Mouse (Mus musculus) embryonic facial prominence, embryonic 14.5 days (tissue): ENCODE measurements at regions not wholly inside any gene's neighbourhood (a gene's known extent, or its start where the extent isn't known, plus 50 kb on each side); places are given as distances from the start of the nearest gene placed in this dataset.

Experiments
- ATAC-seq: fragments of 200-750 bp; cut with Nextera tagmentation; 2 replicates; pipeline ENCODE4 v1.8.0; 2017; ENCODE audit warnings: low read depth, moderate number of reproducible peaks, moderate TSS enrichment
- DNase-seq: peaks from one replicate; pipeline ENCODE4 v3.0.0-alpha.2; 2015; ENCODE audit warnings: low spot score
- H3K27ac ChIP-seq: fragments of 300-500 bp; sonication (generic); replicated peaks from 2 replicates; pipeline ENCODE4 v1.5.1; 2014; ENCODE audit warnings: low read depth, mild to moderate bottlenecking, low read length, moderate library complexity
- H3K27me3 ChIP-seq: fragments of 300-500 bp; sonication (generic); replicated peaks from 2 replicates; pipeline ENCODE4 v1.6.1; 2014; ENCODE audit warnings: low read length; ENCODE audit not compliant: control insufficient read depth, insufficient read depth
- H3K36me3 ChIP-seq: fragments of 300-500 bp; sonication (generic); 2 replicates; pipeline ENCODE4 v1.6.1; 2014; ENCODE audit warnings: low read length, mixed read lengths; ENCODE audit not compliant: control insufficient read depth, insufficient read depth
- H3K4me1 ChIP-seq: fragments of 300-500 bp; sonication (generic); 2 replicates; pipeline ENCODE4 v1.6.1; 2014; ENCODE audit warnings: antibody characterized with exemption, low read length; ENCODE audit not compliant: control insufficient read depth, insufficient read depth
- H3K4me2 ChIP-seq: fragments of 300-500 bp; sonication (generic); 2 replicates; pipeline ENCODE4 v1.6.1; 2014; ENCODE audit warnings: low read depth, mild to moderate bottlenecking, low read length, moderate library complexity, mixed read lengths
- H3K4me3 ChIP-seq: fragments of 300-500 bp; sonication (generic); 2 replicates; pipeline ENCODE4 v1.5.1; 2014; ENCODE audit warnings: low read depth, mild to moderate bottlenecking, low read length
- H3K9ac ChIP-seq: fragments of 300-500 bp; sonication (generic); 2 replicates; pipeline ENCODE4 v1.6.1; 2014; ENCODE audit warnings: low read depth, mild to moderate bottlenecking, low read length, moderate library complexity, mixed read lengths
- H3K9me3 ChIP-seq: fragments of 300-500 bp; sonication (generic); 2 replicates; pipeline ENCODE4 v1.6.1; 2016; ENCODE audit warnings: low read length; ENCODE audit not compliant: control insufficient read depth
- whole genome bisulfite sequencing: fragments of 180-500 bp; shearing (Covaris S2); extraction: QIAGEN DNeasy Blood & Tissue Kit; methylation state at CpG from one replicate; pipeline ENCODE4 v1.1.7; 2014; 5-methylcytosine and 5-hydroxymethylcytosine counted together

DNA sequence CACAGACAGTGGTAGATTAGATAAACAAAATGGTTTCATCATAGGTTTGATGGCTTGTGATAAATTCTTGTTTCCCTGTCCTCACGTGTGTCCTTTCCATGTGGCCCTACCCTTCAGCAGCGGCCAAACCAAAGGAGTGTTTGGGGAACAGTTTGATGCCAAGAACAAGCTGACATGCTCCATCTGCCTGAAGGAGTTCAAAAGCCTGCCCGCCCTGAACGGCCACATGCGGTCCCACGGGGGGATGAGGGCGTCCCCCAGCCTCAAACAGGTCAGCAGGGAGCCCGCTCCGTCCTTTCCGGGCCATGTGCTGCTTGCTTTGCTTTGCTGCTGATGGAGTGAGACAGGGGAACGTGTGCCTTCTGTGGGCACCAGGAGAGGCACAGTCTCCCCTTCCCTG lies 51.0 kb upstream of the Mrps10 start:
- no peak overlapping the region for H3K4me2 ChIP-seq
- ATAC-seq (no peak), DNase-seq (no peak)
- 83% methylated on average over 11 of the region's 11 CpGs for WGBS
- no peaks in the 10 kb centered on the region for H3K27me3 ChIP-seq
- no peak overlapping the region for H3K4me3 ChIP-seq
- H3K36me3 ChIP-seq, result peaks cover 69% of the 10 kb centered on the region
- no peak overlapping the region for H3K9ac ChIP-seq
- no peaks in the 10 kb centered on the region for H3K9me3 ChIP-seq
- H3K4me1 ChIP-seq, result no peaks in the 10 kb centered on the region
- no peak overlapping the region for H3K27ac ChIP-seq

DNA sequence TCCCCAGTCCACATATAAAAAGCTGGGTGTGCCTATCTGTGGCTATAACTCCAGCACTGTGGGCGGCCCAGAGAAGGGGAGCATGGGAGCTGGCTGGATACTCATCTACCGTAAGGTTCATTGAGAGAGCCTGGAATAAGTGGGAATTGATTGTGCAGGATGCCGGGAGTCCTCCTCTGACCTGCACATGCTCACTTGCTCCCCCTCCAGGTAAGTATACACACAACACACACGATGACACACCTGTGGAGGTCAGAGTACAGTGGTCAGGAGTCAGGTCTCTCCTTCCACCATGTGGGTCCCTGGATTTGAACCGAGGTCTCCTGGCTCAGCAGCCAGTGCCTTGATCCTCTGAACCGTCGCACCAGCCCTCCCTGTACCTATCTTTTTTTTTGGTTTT lies 55.5 kb upstream of the Mrps10 start:
- no peak overlapping the region for H3K9ac ChIP-seq
- no peak overlapping the region for H3K4me2 ChIP-seq
- ATAC-seq (no peak), DNase-seq (no peak)
- H3K4me3 ChIP-seq, result no peak overlapping the region
- H3K36me3 ChIP-seq, result peaks cover 45% of the 10 kb centered on the region
- WGBS, result 94% methylated on average over 7 of the region's 7 CpGs
- H3K27me3 ChIP-seq, result no peaks in the 10 kb centered on the region
- no peak overlapping the region for H3K27ac ChIP-seq
- H3K9me3 ChIP-seq, result no peaks in the 10 kb centered on the region
- H3K4me1 ChIP-seq, result no peaks in the 10 kb centered on the region

DNA sequence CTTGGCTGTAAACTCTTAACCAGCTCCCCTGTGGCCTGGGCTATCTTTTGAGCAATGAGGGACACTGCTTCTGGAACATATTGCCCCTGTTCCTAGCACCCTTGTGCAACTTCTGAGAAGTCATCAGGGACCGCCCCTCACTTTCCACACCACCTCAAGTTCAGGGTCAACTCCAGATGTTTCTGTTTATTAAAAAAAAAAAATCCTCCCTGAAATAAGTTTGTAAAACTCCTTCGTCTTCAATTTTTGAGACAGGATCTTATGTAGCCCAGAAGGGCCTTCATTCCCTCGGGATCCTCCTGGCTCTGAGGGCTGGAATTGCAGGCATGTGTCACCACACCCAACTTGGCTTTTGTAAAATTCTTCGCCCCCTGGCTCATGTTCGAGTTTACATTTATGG lies 57.4 kb upstream of the Mrps10 start:
- Histone ChIP-seq H3K36me3 (peaks cover 29% of the 10 kb centered on the region), H3K9me3 (no peaks in the 10 kb centered on the region), H3K4me1 (no peaks in the 10 kb centered on the region), H3K27ac (no peak overlapping the region), H3K9ac (no peak overlapping the region), H3K4me3 (no peak overlapping the region), H3K4me2 (no peak overlapping the region), H3K27me3 (no peaks in the 10 kb centered on the region)
- DNase-seq (no peak), ATAC-seq (no peak)
- 67% methylated on average over 5 of the region's 5 CpGs for WGBS

DNA sequence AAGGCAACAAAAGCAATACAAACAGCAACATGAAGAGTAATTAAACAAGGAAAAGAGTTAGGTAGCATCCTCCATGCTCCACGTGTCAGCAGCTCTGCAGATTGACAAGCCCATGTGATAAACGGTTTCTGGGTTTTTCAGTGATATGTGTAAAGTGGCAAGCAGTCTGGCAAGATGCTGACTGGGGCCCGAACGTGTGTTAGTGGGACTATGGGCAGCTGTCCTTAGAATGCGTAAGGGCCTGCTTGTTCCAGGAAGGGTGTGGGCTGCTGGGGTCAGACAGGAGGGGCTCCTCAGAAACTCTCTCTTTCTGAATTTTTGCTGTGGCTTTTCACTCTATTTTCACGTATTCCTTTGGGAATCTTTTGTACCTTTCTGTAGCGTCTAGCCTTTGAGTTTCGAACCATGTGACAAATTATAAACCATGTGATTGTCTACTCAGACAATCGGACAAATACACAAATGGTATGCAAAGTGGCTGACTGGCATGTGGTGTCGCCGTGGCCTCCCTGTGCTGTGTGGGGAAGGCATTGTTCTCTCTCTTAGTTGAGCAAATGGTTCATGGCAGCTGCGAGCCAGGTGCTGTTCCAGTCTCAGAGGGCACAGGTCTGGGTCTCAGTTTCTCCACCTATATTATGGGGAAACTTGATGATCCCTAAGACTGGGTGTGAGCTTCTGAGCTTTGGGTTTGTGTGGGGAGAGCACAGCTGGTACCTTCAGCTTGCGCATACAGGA lies 62.5 kb upstream of the Mrps10 start:
- H3K4me2 ChIP-seq, result no peak overlapping the region
- WGBS, result 70% methylated on average over 13 of the region's 13 CpGs
- ATAC-seq, result no peak
- no peaks in the 10 kb centered on the region for H3K36me3 ChIP-seq
- H3K4me1 ChIP-seq, result peaks cover 7% of the 10 kb centered on the region
- H3K27ac ChIP-seq, result no peak overlapping the region
- no peak for DNase-seq
- no peak overlapping the region for H3K9ac ChIP-seq
- no peaks in the 10 kb centered on the region for H3K27me3 ChIP-seq
- no peak overlapping the region for H3K4me3 ChIP-seq
- H3K9me3 ChIP-seq, result no peaks in the 10 kb centered on the region

DNA sequence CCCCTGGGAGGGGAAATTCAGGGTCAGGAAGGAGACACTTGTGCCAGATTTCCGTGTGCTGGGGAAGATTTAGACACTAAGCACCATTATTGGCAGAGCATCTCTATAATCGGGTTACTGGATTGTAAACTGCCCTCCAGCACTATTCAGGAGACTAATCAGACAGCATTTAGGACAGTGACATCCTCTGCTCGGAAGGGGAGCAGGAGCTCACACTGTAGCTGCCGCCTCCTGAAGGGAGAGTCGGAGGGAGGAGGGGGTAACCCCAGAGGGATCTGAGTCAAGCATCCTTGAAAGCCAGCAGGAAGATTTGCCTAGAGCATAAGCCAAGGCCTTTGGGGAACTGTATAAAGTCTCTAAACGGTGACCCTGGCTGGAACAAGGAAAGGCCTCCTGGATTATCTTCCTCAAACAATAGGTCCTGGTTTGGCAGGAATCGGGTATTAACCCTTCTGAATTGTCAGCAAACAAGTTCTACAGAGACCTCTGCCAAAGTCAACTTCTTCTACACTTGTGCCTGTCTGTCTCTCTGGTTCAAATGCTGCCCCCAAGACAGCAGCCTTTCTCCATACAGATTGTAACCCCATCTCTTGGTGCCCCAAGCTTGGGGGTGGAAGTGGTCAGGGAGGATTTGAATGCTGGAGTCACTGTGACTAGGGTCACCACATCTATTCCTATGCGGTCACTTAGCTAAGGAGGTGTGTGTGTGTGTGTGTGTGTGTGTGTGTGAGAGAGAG lies 64.1 kb upstream of the Mrps10 start:
- Histone ChIP-seq H3K27ac (no peak overlapping the region; the same call in 1 of the 2 replicates), H3K27me3 (no peaks in the 10 kb centered on the region), H3K4me3 (no peak overlapping the region), H3K9ac (no peak overlapping the region), H3K9me3 (no peaks in the 10 kb centered on the region), H3K4me2 (no peak overlapping the region), H3K36me3 (no peaks in the 10 kb centered on the region), H3K4me1 (peaks cover 7% of the 10 kb centered on the region)
- ATAC-seq (no peak), DNase-seq (peak; percentile 32)
- WGBS, result 43% methylated on average over 8 of the region's 8 CpGs

DNA sequence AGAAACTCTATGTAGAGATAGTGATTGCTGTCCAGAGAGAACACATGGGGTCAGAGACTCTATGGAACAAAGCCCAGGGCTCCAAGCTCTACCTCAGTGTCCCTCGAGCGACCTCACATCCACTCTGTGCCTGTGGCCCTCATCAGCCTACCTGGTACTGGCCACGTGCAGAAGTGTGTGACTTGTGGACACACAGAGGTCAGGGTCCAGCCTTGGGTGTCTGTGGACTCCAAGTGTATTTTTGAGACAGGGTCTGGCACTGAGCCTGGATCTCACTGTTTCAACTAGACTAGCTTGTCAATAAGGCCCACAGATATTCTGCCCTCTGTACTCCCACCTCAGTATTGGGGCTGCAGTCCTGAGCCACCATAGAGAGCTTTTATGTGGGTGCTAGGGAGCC lies 65.1 kb upstream of the Mrps10 start:
- peaks cover 7% of the 10 kb centered on the region for H3K4me1 ChIP-seq
- no peak for ATAC-seq

DNA sequence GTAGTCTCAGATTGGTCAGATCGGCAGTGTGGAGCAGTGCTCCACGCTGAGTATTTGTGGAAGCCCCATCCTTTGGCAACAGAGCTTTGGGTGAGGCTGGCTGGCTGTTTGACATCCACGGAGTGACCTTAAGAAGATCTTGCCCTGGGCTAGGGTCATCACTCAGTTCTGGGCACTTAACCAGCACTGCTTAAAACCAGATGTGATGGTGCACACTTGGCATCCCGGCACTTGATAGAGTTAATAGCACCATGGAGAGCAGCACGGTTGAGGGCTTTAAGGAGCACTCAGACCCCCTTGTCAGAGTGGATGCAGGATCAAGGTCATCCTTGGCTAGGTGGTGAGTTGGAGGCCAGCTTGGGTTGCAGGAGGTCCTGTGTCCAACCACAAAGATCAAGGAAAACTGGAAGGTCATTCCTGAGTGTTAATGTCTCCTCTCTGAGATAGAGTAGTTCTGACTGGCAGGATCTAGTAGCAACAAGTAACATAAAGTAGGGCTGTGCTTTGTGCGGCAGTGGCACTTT lies 70.2 kb upstream of the Mrps10 start:
- Histone ChIP-seq H3K4me1 (peaks cover 16% of the 10 kb centered on the region), H3K4me3 (no peak overlapping the region), H3K27me3 (no peaks in the 10 kb centered on the region), H3K36me3 (no peaks in the 10 kb centered on the region), H3K4me2 (no peak overlapping the region), H3K27ac (no peak overlapping the region), H3K9ac (no peak overlapping the region), H3K9me3 (no peaks in the 10 kb centered on the region)
- no peak for DNase-seq
- 74% methylated on average over 6 of the region's 6 CpGs for WGBS
- no peak for ATAC-seq

More for the DNA sequence above, 65.1 kb upstream of the Mrps10 start:
- 93% methylated on average over 3 of the region's 3 CpGs for WGBS
- H3K36me3 ChIP-seq, result no peaks in the 10 kb centered on the region
- DNase-seq, result no peak
- H3K9me3 ChIP-seq, result no peaks in the 10 kb centered on the region
- no peak overlapping the region for H3K4me2 ChIP-seq
- H3K27ac ChIP-seq, result no peak overlapping the region
- H3K9ac ChIP-seq, result no peak overlapping the region
- no peaks in the 10 kb centered on the region for H3K27me3 ChIP-seq
- no peak overlapping the region for H3K4me3 ChIP-seq

DNA sequence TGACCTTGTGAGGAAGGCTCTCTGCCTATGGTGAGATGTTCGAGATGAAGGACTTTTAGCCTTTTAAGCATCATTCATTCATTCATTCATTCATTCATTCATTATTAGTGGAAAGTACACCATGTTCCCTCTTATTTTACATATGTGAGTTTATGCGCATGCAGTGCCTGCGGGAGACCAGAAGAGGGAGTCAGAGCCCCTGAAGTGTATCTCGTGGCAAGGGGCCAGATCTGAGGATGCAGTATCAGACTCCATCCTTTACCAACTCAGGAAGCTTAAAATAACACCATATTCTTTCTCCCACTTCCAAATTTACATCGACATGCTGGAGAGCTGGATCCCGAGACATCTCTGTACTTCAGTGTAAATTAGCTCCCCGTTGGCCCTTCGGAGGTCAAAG lies 70.7 kb upstream of the Mrps10 start:
- Histone ChIP-seq H3K4me3 (no peak overlapping the region), H3K27me3 (no peaks in the 10 kb centered on the region), H3K36me3 (no peaks in the 10 kb centered on the region), H3K4me1 (peaks cover 18% of the 10 kb centered on the region), H3K9me3 (no peaks in the 10 kb centered on the region), H3K4me2 (no peak overlapping the region), H3K27ac (no peak overlapping the region), H3K9ac (no peak overlapping the region)
- ATAC-seq (no peak), DNase-seq (no peak)
- WGBS, result 87% methylated on average over 8 of the region's 8 CpGs
